Comparison of ENCODE assay signal across 8 mouse cellular contexts in the genomic region with DNA sequence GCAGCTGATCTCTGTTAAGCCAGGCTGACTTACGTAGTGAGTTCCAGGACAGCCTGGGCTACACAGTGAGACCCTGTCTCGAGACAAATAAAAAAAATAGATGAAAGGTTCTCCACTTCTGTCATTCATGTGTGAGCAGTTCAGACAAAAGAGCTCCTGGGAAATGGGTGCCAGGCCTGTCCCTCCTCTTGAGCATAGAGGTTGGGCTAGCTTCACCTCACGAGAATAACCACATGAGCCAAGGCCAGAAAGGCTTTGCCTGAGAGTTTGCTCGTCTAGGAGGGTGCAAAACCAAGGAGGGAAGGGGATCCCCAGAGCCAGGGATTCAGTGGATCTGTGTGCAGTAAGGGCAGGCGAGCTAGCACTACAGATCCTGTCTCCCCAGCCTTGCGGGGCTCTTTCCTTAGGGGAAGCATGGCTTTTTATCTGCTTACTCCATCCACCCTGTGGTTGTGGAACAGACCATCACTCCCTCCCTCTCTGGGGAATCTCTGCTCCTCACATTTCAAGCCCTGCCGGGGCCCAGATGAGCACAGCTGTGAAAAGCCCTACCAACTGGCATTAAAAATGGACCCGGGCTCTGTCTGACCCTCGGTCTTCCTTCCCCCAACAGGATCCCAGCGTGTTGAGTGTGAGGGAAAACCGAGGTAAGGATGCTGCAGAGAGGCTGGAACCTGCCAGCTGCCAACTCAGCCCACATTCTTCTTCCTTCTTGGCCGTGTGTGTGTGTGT. TPM values are rescaled to one million over a fixed set of nuclear protein-coding genes. Genes with fewer than 3 reads are reported as not detected.
A peak's percentile ranks its signal among the peaks of the same experiment; 100 is the strongest.
DNase-seq lines count a peak whose midpoint lies in the region; ATAC-seq and TF ChIP-seq lines count a peak whose summit lies in the region.

No protein-coding gene starts in this region.

- H3K27me3 ChIP-seq in lung, embryonic 15.5 days, result peaks cover 3% of the 10 kb centered on the region; the same call in 1 of the 2 replicates
- no peaks in the 10 kb centered on the region for H3K27me3 ChIP-seq in forebrain, embryonic 11.5 days (ENCODE audit: control insufficient read depth, insufficient read depth, low read length)
- no peaks in the 10 kb centered on the region for H3K27me3 ChIP-seq in hindbrain, postnatal 0 days (ENCODE audit: insufficient read depth, low read length)
- H3K27me3 ChIP-seq in neural tube, embryonic 15.5 days (replicated peaks), result no peaks in the 10 kb centered on the region

- TF ChIP-seq CTCF in hindbrain, postnatal 0 days (IDR thresholded peaks at IDR 0.05; ENCODE audit: low read depth), result no peak

- peak overlapping the region; percentile 33 for H3K27ac ChIP-seq in lung, embryonic 15.5 days
- peak overlapping the region; percentile 43 for H3K27ac ChIP-seq in forebrain, embryonic 11.5 days (ENCODE audit: low read depth, low read length)
- H3K27ac ChIP-seq in hindbrain, postnatal 0 days, result peak overlapping the region; percentile 38; the same call in 1 of the 2 replicates
- peak overlapping the region; percentile 18 for H3K27ac ChIP-seq in neural tube, embryonic 15.5 days (replicated peaks)

- H3K36me3 ChIP-seq in lung, embryonic 15.5 days, result no peaks in the 10 kb centered on the region
- peaks cover 3% of the 10 kb centered on the region for H3K36me3 ChIP-seq in forebrain, embryonic 11.5 days (ENCODE audit: control insufficient read depth, insufficient read depth, low read length)
- peaks cover 14% of the 10 kb centered on the region for H3K36me3 ChIP-seq in hindbrain, postnatal 0 days (ENCODE audit: insufficient read depth, low read length)
- H3K36me3 ChIP-seq in neural tube, embryonic 15.5 days, result peaks cover 37% of the 10 kb centered on the region

- WGBS in lung, embryonic 15.5 days, result 46% methylated on average over 12 of the region's 12 CpGs
- 60% methylated on average over 12 of the region's 12 CpGs for WGBS in forebrain, embryonic 11.5 days
- 57% methylated on average over 11 of the region's 12 CpGs for WGBS in hindbrain, postnatal 0 days
- WGBS in neural tube, embryonic 15.5 days, result 58% methylated on average over 11 of the region's 12 CpGs

- ATAC-seq in lung, embryonic 15.5 days (ENCODE audit: borderline replicate concordance, extremely low read depth, low FRiP score, low TSS enrichment), result no peak
- no peak for ATAC-seq in forebrain, embryonic 11.5 days (replicated peaks; ENCODE audit: low FRiP score)
- ATAC-seq in hindbrain, postnatal 0 days, result no peak
- no peak for ATAC-seq in neural tube, embryonic 15.5 days (ENCODE audit: low FRiP score)
- ATAC-seq in inflammation-experienced regulatory T-cells, adult 6 months, result no peak

- no peak overlapping the region for H3K4me3 ChIP-seq in lung, embryonic 15.5 days
- no peak overlapping the region for H3K4me3 ChIP-seq in forebrain, embryonic 11.5 days (ENCODE audit: low read depth, low read length)
- no peak overlapping the region for H3K4me3 ChIP-seq in hindbrain, postnatal 0 days (ENCODE audit: low read length)
- H3K4me3 ChIP-seq in neural tube, embryonic 15.5 days (replicated peaks), result no peak overlapping the region

- no peak overlapping the region for H3K4me2 ChIP-seq in lung, embryonic 15.5 days
- no peak overlapping the region for H3K4me2 ChIP-seq in forebrain, embryonic 11.5 days (ENCODE audit: low read depth, low read length, severe bottlenecking)
- no peak overlapping the region for H3K4me2 ChIP-seq in hindbrain, postnatal 0 days (ENCODE audit: low read depth, low read length)
- H3K4me2 ChIP-seq in neural tube, embryonic 15.5 days, result no peak overlapping the region

- H3K4me1 ChIP-seq in lung, embryonic 15.5 days, result peaks cover 45% of the 10 kb centered on the region
- peaks cover 17% of the 10 kb centered on the region; the same call in 1 of the 2 replicates for H3K4me1 ChIP-seq in forebrain, embryonic 11.5 days (replicated peaks; ENCODE audit: control insufficient read depth, insufficient read depth, low read length)
- peaks cover 14% of the 10 kb centered on the region; the same call in 1 of the 2 replicates for H3K4me1 ChIP-seq in hindbrain, postnatal 0 days (ENCODE audit: insufficient read depth, low read length)
- H3K4me1 ChIP-seq in neural tube, embryonic 15.5 days, result peaks cover 29% of the 10 kb centered on the region

- no peak for DNase-seq in lung, adult 18-20 months
- no peak for DNase-seq in forebrain, embryonic 11.5 days (ENCODE audit: low spot score)
- no peak for DNase-seq in hindbrain, postnatal 0 days (ENCODE audit: low spot score)
- DNase-seq in thymus, postnatal 36 days, result no peak
- no peak for DNase-seq in thymus, postnatal 25 days

- no peak overlapping the region for H3K9ac ChIP-seq in lung, embryonic 15.5 days
- H3K9ac ChIP-seq in forebrain, embryonic 11.5 days (ENCODE audit: low read length), result no peak overlapping the region
- H3K9ac ChIP-seq in hindbrain, postnatal 0 days (replicated peaks; ENCODE audit: low read length), result no peak overlapping the region
- no peak overlapping the region for H3K9ac ChIP-seq in neural tube, embryonic 15.5 days (replicated peaks)

- H3K9me3 ChIP-seq in lung, embryonic 15.5 days, result no peaks in the 10 kb centered on the region
- no peaks in the 10 kb centered on the region for H3K9me3 ChIP-seq in forebrain, embryonic 11.5 days (ENCODE audit: control insufficient read depth, low read length)
- no peaks in the 10 kb centered on the region for H3K9me3 ChIP-seq in hindbrain, postnatal 0 days (ENCODE audit: low read length)
- no peaks in the 10 kb centered on the region for H3K9me3 ChIP-seq in neural tube, embryonic 15.5 days (replicated peaks)

RNA-seq across cellular contexts. Expression of a gene that starts 32.3 kb away (rescaled TPM):
- polyA plus RNA-seq in lung, embryonic 15.5 days (2015; fragmentation: Nextera tagmentation; extraction: Ambion mirVana), result 6.0 and 6.1 TPM in 2 replicates
- 25.3 and 25.7 TPM in 2 replicates for polyA plus RNA-seq in forebrain, embryonic 11.5 days (2014; fragmentation: Nextera tagmentation; extraction: Ambion mirVana)
- 20.7 and 23.0 TPM in 2 replicates for total RNA-seq in hindbrain, postnatal 0 days (2014; rRNA removed)
- 7.1 and 8.7 TPM in 2 replicates for polyA plus RNA-seq in hindbrain, postnatal 0 days (2015; fragmentation: Nextera tagmentation; extraction: Ambion mirVana)
- 10.6 and 11.1 TPM in 2 replicates for polyA plus RNA-seq in neural tube, embryonic 15.5 days (2015; fragmentation: Nextera tagmentation; extraction: Ambion mirVana)
- under 1 TPM; 0.36 to 0.67 (median 0.61) TPM for polyA plus RNA-seq in inflammation-experienced regulatory T-cells, adult 6 months (2017; shearing (Covaris generic))

RNA-seq across cellular contexts. Expression of a gene that starts 47.4 kb away (rescaled TPM):
- polyA plus RNA-seq in lung, embryonic 15.5 days (2015; fragmentation: Nextera tagmentation; extraction: Ambion mirVana), result 33.3 and 36.7 TPM in 2 replicates
- polyA plus RNA-seq in forebrain, embryonic 11.5 days (2014; fragmentation: Nextera tagmentation; extraction: Ambion mirVana), result 44.7 and 51.0 TPM in 2 replicates
- total RNA-seq in hindbrain, postnatal 0 days (2014; rRNA removed), result 55.3 and 61.3 TPM in 2 replicates
- 29.1 and 32.2 TPM in 2 replicates for polyA plus RNA-seq in hindbrain, postnatal 0 days (2015; fragmentation: Nextera tagmentation; extraction: Ambion mirVana)
- polyA plus RNA-seq in neural tube, embryonic 15.5 days (2015; fragmentation: Nextera tagmentation; extraction: Ambion mirVana), result 30.1 and 33.0 TPM in 2 replicates
- polyA plus RNA-seq in inflammation-experienced regulatory T-cells, adult 6 months (2017; shearing (Covaris generic)), result 100 to 1,000 TPM in 1 of 3 experiments, 10 to 100 TPM in 2; 94.1 to 139 (median 98.6) TPM

RNA-seq across cellular contexts. Expression of a gene that starts 53.2 kb away (rescaled TPM):
- polyA plus RNA-seq in lung, embryonic 15.5 days (2015; fragmentation: Nextera tagmentation; extraction: Ambion mirVana), result 38.0 and 39.2 TPM in 2 replicates
- 62.8 and 69.7 TPM in 2 replicates for polyA plus RNA-seq in forebrain, embryonic 11.5 days (2014; fragmentation: Nextera tagmentation; extraction: Ambion mirVana)
- 37.4 and 46.9 TPM in 2 replicates for total RNA-seq in hindbrain, postnatal 0 days (2014; rRNA removed)
- polyA plus RNA-seq in hindbrain, postnatal 0 days (2015; fragmentation: Nextera tagmentation; extraction: Ambion mirVana), result 15.9 and 17.0 TPM in 2 replicates
- 23.4 and 25.4 TPM in 2 replicates for polyA plus RNA-seq in neural tube, embryonic 15.5 days (2015; fragmentation: Nextera tagmentation; extraction: Ambion mirVana)
- polyA plus RNA-seq in inflammation-experienced regulatory T-cells, adult 6 months (2017; shearing (Covaris generic)), result 10 to 100 TPM; 20.8 to 26.0 (median 23.6) TPM
